Mouse (Mus musculus): Measurements from ENCODE around the gene Gabrr2. TPM values are rescaled to one million over a fixed set of nuclear protein-coding genes. Genes with fewer than 3 reads are reported as not detected.

Gene Gabrr2
- polyA plus RNA-seq (2015; fragmentation: Nextera tagmentation; extraction: Ambion mirVana) = 4.6 and 8.0 TPM in 2 replicates

GRCm38 (mm10) chr4:33062981-33063380 is at the start of gene Gabrr2:
Gene Gabrr2 (plus strand): TSS chr4:33062999.

GRCm38 (mm10) chr4:33031195-33031960 is 31.4 kb upstream of the Gabrr2 start, which contains the start of gene Ube2j1:
Gene Ube2j1 (plus strand): TSS chr4:33031416.

GRCm38 (mm10) chr4:33132221-33132620 is 69.4 kb downstream of the Gabrr2 start, which contains the start of gene Gabrr1:
Gene Gabrr1 (plus strand): TSS chr4:33132521.

Other genes with a start within 250 kb of the Gabrr2 start
- 2.1 and 2.4 TPM in 2 replicates for gene Ankrd6, start 112.2 kb upstream of the Gabrr2 start, polyA plus RNA-seq (2015; fragmentation: Nextera tagmentation; extraction: Ambion mirVana)
- gene Rragd, start 80.0 kb upstream of the Gabrr2 start, polyA plus RNA-seq (2015; fragmentation: Nextera tagmentation; extraction: Ambion mirVana) = 57.9 and 62.5 TPM in 2 replicates
- gene Ube2j1, start 31.6 kb upstream of the Gabrr2 start, polyA plus RNA-seq (2015; fragmentation: Nextera tagmentation; extraction: Ambion mirVana) = 49.8 and 54.6 TPM in 2 replicates
- gene Gabrr1, start 69.5 kb downstream of the Gabrr2 start, polyA plus RNA-seq (2015; fragmentation: Nextera tagmentation; extraction: Ambion mirVana) = 1.2 and 1.7 TPM in 2 replicates
- 8.7 and 10.9 TPM in 2 replicates for gene Pm20d2, start 126.7 kb downstream of the Gabrr2 start, polyA plus RNA-seq (2015; fragmentation: Nextera tagmentation; extraction: Ambion mirVana)
- gene Srsf12, start 146.0 kb downstream of the Gabrr2 start, polyA plus RNA-seq (2015; fragmentation: Nextera tagmentation; extraction: Ambion mirVana) = 0.54 and 0.90 TPM in 2 replicates
- gene Pnrc1, start 227.2 kb downstream of the Gabrr2 start, polyA plus RNA-seq (2015; fragmentation: Nextera tagmentation; extraction: Ambion mirVana) = 104 and 105 TPM in 2 replicates
- gene Rngtt, start 247.3 kb downstream of the Gabrr2 start, polyA plus RNA-seq (2015; fragmentation: Nextera tagmentation; extraction: Ambion mirVana) = 7.5 and 8.6 TPM in 2 replicates

All from skeletal muscle tissue, postnatal 0 days (tissue).